Mouse (Mus musculus) lung, postnatal 14 days (tissue): ENCODE results near the gene Errfi1.
A peak's percentile ranks its signal among the peaks of the same experiment; 100 is the strongest.
"Not testable (repeated sequence)": the region's sequence is repeated elsewhere in the genome, so short reads cannot be mapped to it uniquely, and the experiment has no call there.

Experiments used
- DNase-seq: peaks from one replicate; pipeline ENCODE4 v3.0.0; 2021

Errfi1 gene

GRCm38 (mm10) chr4:150849964-150850363, 3.8 kb upstream of the Errfi1 start:
- no peak for DNase-seq

GRCm38 (mm10) chr4:150850893-150851292, 2.8 kb upstream of the Errfi1 start:
- DNase-seq = no peak

- DNase-seq = no peak
Observed at GRCm38 (mm10) chr4:150852045-150852444, 1.7 kb upstream of the Errfi1 start.

GRCm38 (mm10) chr4:150852479-150852878, 1.2 kb upstream of the Errfi1 start:
- DNase-seq = no peak

GRCm38 (mm10) chr4:150854839-150855246, 1.1 kb downstream of the Errfi1 start:
- peak; percentile 98 for DNase-seq

- DNase-seq = peak; percentile 39
Observed at GRCm38 (mm10) chr4:150855346-150855745, 1.6 kb downstream of the Errfi1 start.

GRCm38 (mm10) chr4:150860526-150860925, 6.8 kb downstream of the Errfi1 start:
- no peak for DNase-seq

- DNase-seq = no peak
Observed at GRCm38 (mm10) chr4:150861161-150861560, 7.4 kb downstream of the Errfi1 start.

- no peak for DNase-seq
Observed at GRCm38 (mm10) chr4:150862626-150863375, 9.1 kb downstream of the Errfi1 start.

- DNase-seq = no peak
Observed at GRCm38 (mm10) chr4:150865371-150865770, 11.7 kb downstream of the Errfi1 start.

GRCm38 (mm10) chr4:150866069-150866468, 12.3 kb downstream of the Errfi1 start:
- no peak for DNase-seq

GRCm38 (mm10) chr4:150866494-150866893, 12.8 kb downstream of the Errfi1 start:
- DNase-seq = no peak

GRCm38 (mm10) chr4:150868161-150868560, 14.4 kb downstream of the Errfi1 start:
- no peak for DNase-seq

- DNase-seq = no peak
Observed at GRCm38 (mm10) chr4:150868859-150869258, 15.1 kb downstream of the Errfi1 start.

GRCm38 (mm10) chr4:150869276-150870197, 15.8 kb downstream of the Errfi1 start:
- peak; percentile 62 for DNase-seq

- DNase-seq = peak; percentile 50
Observed at GRCm38 (mm10) chr4:150870963-150871391, 17.3 kb downstream of the Errfi1 start.

- peak; percentile 65 for DNase-seq
Observed at GRCm38 (mm10) chr4:150871392-150872138, 17.8 kb downstream of the Errfi1 start.

GRCm38 (mm10) chr4:150872139-150872651, 18.5 kb downstream of the Errfi1 start:
- peak; percentile 50 for DNase-seq

- DNase-seq = no peak
Observed at GRCm38 (mm10) chr4:150872681-150873080, 19.0 kb downstream of the Errfi1 start.

GRCm38 (mm10) chr4:150874416-150874815, 20.7 kb downstream of the Errfi1 start:
- not testable (repeated sequence) for DNase-seq

GRCm38 (mm10) chr4:150875393-150875792, 21.7 kb downstream of the Errfi1 start:
- DNase-seq = no peak

- DNase-seq = no peak
Observed at GRCm38 (mm10) chr4:150879631-150880030, 25.9 kb downstream of the Errfi1 start.

GRCm38 (mm10) chr4:150880364-150880763, 26.6 kb downstream of the Errfi1 start:
- DNase-seq = no peak
